28 mouse cellular contexts compared by ENCODE assay signal in the genomic region with DNA sequence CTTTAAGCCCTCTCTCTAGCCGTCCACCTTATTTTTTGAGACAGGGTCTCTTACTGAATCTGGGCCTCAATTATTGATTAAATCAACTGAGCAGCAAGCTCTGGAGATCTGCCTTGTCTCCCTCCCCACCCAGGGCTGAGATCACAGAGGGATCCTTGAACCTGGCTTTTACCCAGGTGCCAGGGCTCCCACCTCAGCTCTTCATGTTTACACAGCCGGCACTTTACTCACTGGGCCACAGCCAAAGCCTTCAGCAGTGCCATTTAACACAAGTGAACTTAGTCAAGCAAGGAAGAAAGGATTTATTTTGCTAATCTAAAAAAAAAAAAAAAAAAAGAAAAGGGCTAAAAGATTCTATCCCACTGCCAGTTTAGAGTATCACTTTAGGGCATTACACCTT. TPM values are rescaled to one million over a fixed set of nuclear protein-coding genes. Genes with fewer than 3 reads are reported as not detected.
DNase-seq lines count a peak whose midpoint lies in the region; ATAC-seq and TF ChIP-seq lines count a peak whose summit lies in the region.
"Had no signal": no experiment of that assay in that cellular context is flagged by ENCODE, and none has a peak within 500 bp of the region (broad histone marks: within the 10 kb centered on the region; RNA-seq: fewer than 3 reads in every experiment).

No protein-coding gene starts in this region.

- no peak for ATAC-seq in liver, postnatal 0 days
- ATAC-seq in stomach, postnatal 0 days (ENCODE audit: low FRiP score, low TSS enrichment) = peak; percentile 38; the same call in 1 of the 2 replicates
- no peak for ATAC-seq in midbrain, embryonic 15.5 days (replicated peaks)
- ATAC-seq: activated CD4-positive, CD25-positive, alpha-beta regulatory T cell, adult 4 months; inflammation-experienced regulatory T-cells, adult 6 months had no signal

- TF ChIP-seq CTCF in kidney, adult 2 months (conservative IDR thresholded peaks at IDR 0.05; ENCODE audit: insufficient read depth, insufficient read length, low read depth, low read length) = no peak
- no peak for TF ChIP-seq CTCF in liver, adult 2 months (IDR thresholded peaks at IDR 0.05; ENCODE audit: low read depth, low read length)
- TF ChIP-seq CTCF in liver, postnatal 0 days (IDR thresholded peaks at IDR 0.05; ENCODE audit: low read depth) = no peak
- no peak for TF ChIP-seq CTCF in stomach, postnatal 0 days (IDR thresholded peaks at IDR 0.05; ENCODE audit: low read depth)

- TF ChIP-seq EP300 in liver, postnatal 0 days (IDR thresholded peaks at IDR 0.05; ENCODE audit: low read depth) = no peak
- TF ChIP-seq EP300 in stomach, postnatal 0 days (optimal IDR thresholded peaks at IDR 0.05) = no peak

- DNase-seq in kidney, adult 2 months = peak; percentile 61
- no peak for DNase-seq in kidney, adult 11 months
- DNase-seq in liver, adult 2 months (ENCODE audit: extremely low read depth, low read depth, low spot score) = peak; percentile 19
- no peak for DNase-seq in liver, postnatal 0 days
- DNase-seq in lung, postnatal 25 days (ENCODE audit: low spot score) = peak; percentile 35
- DNase-seq in stomach, postnatal 0 days (ENCODE audit: low spot score) = peak; percentile 53
- no peak for DNase-seq in testis, postnatal 14 days (ENCODE audit: low spot score)
- DNase-seq: adrenal gland, adult 8-10 months; cerebellum, adult 18-20 months; gastrocnemius, postnatal 36 days; layer of hippocampus, adult 9-11 months had no signal

- no peaks in the 10 kb centered on the region for H3K36me3 ChIP-seq in kidney, adult 2 months (ENCODE audit: control insufficient read depth, insufficient read depth, low read length)
- H3K36me3 ChIP-seq in liver, adult 2 months (ENCODE audit: control insufficient read depth, insufficient read depth, low read length) = peaks cover 16% of the 10 kb centered on the region
- peaks cover 34% of the 10 kb centered on the region for H3K36me3 ChIP-seq in liver, postnatal 0 days (replicated peaks; ENCODE audit: insufficient read depth, low read length)
- H3K36me3 ChIP-seq in stomach, postnatal 0 days (ENCODE audit: control insufficient read depth, insufficient read depth, low read length) = peaks cover 16% of the 10 kb centered on the region
- H3K36me3 ChIP-seq in midbrain, embryonic 15.5 days (replicated peaks) = peaks cover 11% of the 10 kb centered on the region; the same call in 1 of the 2 replicates

- TF ChIP-seq POLR2A in kidney, adult 2 months (IDR thresholded peaks at IDR 0.05; ENCODE audit: low read depth, low read length) = no peak
- TF ChIP-seq POLR2A in liver, adult 2 months (IDR thresholded peaks at IDR 0.05; ENCODE audit: extremely low read depth, insufficient read depth, low read length) = no peak

- H3K4me3 ChIP-seq in kidney, adult 2 months (ENCODE audit: insufficient read depth, low read depth, low read length) = no peak overlapping the region
- no peak overlapping the region for H3K4me3 ChIP-seq in liver, adult 2 months (ENCODE audit: insufficient read depth, low read depth, low read length)
- H3K4me3 ChIP-seq in liver, postnatal 0 days (ENCODE audit: low read depth, low read length) = no peak overlapping the region
- no peak overlapping the region for H3K4me3 ChIP-seq in stomach, postnatal 0 days (ENCODE audit: low read depth, low read length)
- H3K4me3 ChIP-seq in midbrain, embryonic 15.5 days = no peak overlapping the region
- H3K4me3 ChIP-seq: embryonic facial prominence, embryonic 12.5 days; forebrain, embryonic 12.5 days; hindbrain, embryonic 12.5 days; left cerebral cortex, adult 2 months; midbrain, embryonic 12.5 days had no signal

- peaks cover 14% of the 10 kb centered on the region for H3K4me1 ChIP-seq in kidney, adult 2 months (ENCODE audit: control insufficient read depth, insufficient read depth, low read length)
- H3K4me1 ChIP-seq in liver, adult 2 months (ENCODE audit: control insufficient read depth, insufficient read depth, low read length) = peaks cover 8% of the 10 kb centered on the region; the same call in 1 of the 2 replicates
- H3K4me1 ChIP-seq in liver, postnatal 0 days (ENCODE audit: insufficient read depth) = peaks cover 4% of the 10 kb centered on the region; the same call in 1 of the 2 replicates
- no peaks in the 10 kb centered on the region; the same call in 1 of the 2 replicates for H3K4me1 ChIP-seq in stomach, postnatal 0 days (replicated peaks; ENCODE audit: control insufficient read depth, insufficient read depth)
- peaks cover 18% of the 10 kb centered on the region for H3K4me1 ChIP-seq in midbrain, embryonic 15.5 days

- peaks cover 9% of the 10 kb centered on the region; the same call in 1 of the 2 replicates for H3K79me2 ChIP-seq in liver, adult 2 months (ENCODE audit: control insufficient read depth, insufficient read depth, low read length)

- H3K9ac ChIP-seq in liver, adult 2 months (ENCODE audit: low read depth, low read length) = no peak overlapping the region
- H3K9ac ChIP-seq in liver, postnatal 0 days (replicated peaks) = no peak overlapping the region
- no peak overlapping the region for H3K9ac ChIP-seq in stomach, postnatal 0 days (ENCODE audit: low read length)
- no peak overlapping the region for H3K9ac ChIP-seq in midbrain, embryonic 15.5 days
- H3K9ac ChIP-seq: embryonic facial prominence, embryonic 12.5 days; forebrain, embryonic 12.5 days; hindbrain, embryonic 12.5 days; liver, embryonic 14.5 days; midbrain, embryonic 12.5 days had no signal

- H3K27ac ChIP-seq in kidney, adult 2 months (ENCODE audit: insufficient read depth, low read depth, low read length) = no peak overlapping the region
- H3K27ac ChIP-seq in liver, adult 2 months (replicated peaks; ENCODE audit: insufficient read depth, low read depth, low read length) = no peak overlapping the region
- H3K27ac ChIP-seq in liver, postnatal 0 days (ENCODE audit: low read depth) = no peak overlapping the region
- no peak overlapping the region for H3K27ac ChIP-seq in stomach, postnatal 0 days (replicated peaks)
- no peak overlapping the region for H3K27ac ChIP-seq in midbrain, embryonic 15.5 days
- H3K27ac ChIP-seq: embryonic facial prominence, embryonic 12.5 days; forebrain, embryonic 12.5 days; hindbrain, embryonic 12.5 days; kidney, postnatal 0 days; left cerebral cortex, adult 2 months; liver, embryonic 14.5 days; midbrain, embryonic 12.5 days had no signal

- WGBS in kidney, adult 2 months = 50% methylated on average over 2 of the region's 2 CpGs
- WGBS in liver, adult 2 months = 45% methylated on average over 2 of the region's 2 CpGs
- WGBS in liver, postnatal 0 days (ENCODE audit: insufficient replicate concordance) = 70% methylated on average over 2 of the region's 2 CpGs
- WGBS in stomach, postnatal 0 days = 66% methylated on average over 2 of the region's 2 CpGs
- 84% methylated on average over 2 of the region's 2 CpGs for WGBS in midbrain, embryonic 15.5 days

- H3K9me3 ChIP-seq in liver, postnatal 0 days (ENCODE audit: low read length) = no peaks in the 10 kb centered on the region
- no peaks in the 10 kb centered on the region for H3K9me3 ChIP-seq in stomach, postnatal 0 days (ENCODE audit: control insufficient read depth, low read length)
- H3K9me3 ChIP-seq in midbrain, embryonic 15.5 days = no peaks in the 10 kb centered on the region
- H3K9me3 ChIP-seq: embryonic facial prominence, embryonic 12.5 days; forebrain, embryonic 12.5 days; hindbrain, embryonic 12.5 days; midbrain, embryonic 12.5 days had no signal

- no peaks in the 10 kb centered on the region for H3K27me3 ChIP-seq in kidney, adult 2 months (replicated peaks; ENCODE audit: control insufficient read depth, insufficient read depth, low read length)
- no peaks in the 10 kb centered on the region for H3K27me3 ChIP-seq in liver, adult 2 months (ENCODE audit: control insufficient read depth, insufficient read depth, low read length)
- no peaks in the 10 kb centered on the region for H3K27me3 ChIP-seq in liver, postnatal 0 days (ENCODE audit: insufficient read depth, low read length)
- no peaks in the 10 kb centered on the region for H3K27me3 ChIP-seq in stomach, postnatal 0 days (ENCODE audit: control insufficient read depth, insufficient read depth, low read length)
- H3K27me3 ChIP-seq in midbrain, embryonic 15.5 days (replicated peaks) = no peaks in the 10 kb centered on the region
- H3K27me3 ChIP-seq: embryonic facial prominence, embryonic 12.5 days; forebrain, embryonic 12.5 days; hindbrain, embryonic 12.5 days; midbrain, embryonic 12.5 days had no signal

- H3K4me2 ChIP-seq in liver, postnatal 0 days (ENCODE audit: low read depth, low read length) = no peak overlapping the region
- H3K4me2 ChIP-seq in stomach, postnatal 0 days (replicated peaks; ENCODE audit: low read depth) = no peak overlapping the region
- no peak overlapping the region for H3K4me2 ChIP-seq in midbrain, embryonic 15.5 days
- H3K4me2 ChIP-seq: embryonic facial prominence, embryonic 12.5 days; forebrain, embryonic 12.5 days; hindbrain, embryonic 12.5 days; midbrain, embryonic 12.5 days had no signal

RNA-seq across cellular contexts. Expression of a gene that starts 3.2 kb away (rescaled TPM):
- 63.6 and 80.4 TPM in 2 replicates for polyA plus RNA-seq in kidney, adult 2 months (2012; rRNA removed)
- 64.8 and 71.1 TPM in 2 replicates for total RNA-seq in liver, adult 2 months (2014; rRNA removed)
- 31.4 and 32.7 TPM in 2 replicates for polyA plus RNA-seq in liver, adult 2 months (2012; rRNA removed)
- 50.0 and 51.9 TPM in 2 replicates for polyA plus RNA-seq in liver, postnatal 0 days (2015; fragmentation: Nextera tagmentation; extraction: Ambion mirVana)
- 101 and 102 TPM in 2 replicates for polyA plus RNA-seq in stomach, postnatal 0 days (2015; fragmentation: Nextera tagmentation; extraction: Ambion mirVana)
- polyA plus RNA-seq in midbrain, embryonic 15.5 days (2015; fragmentation: Nextera tagmentation; extraction: Ambion mirVana) = 184 and 187 TPM in 2 replicates

RNA-seq across cellular contexts. Expression of a gene that starts 26.9 kb away (rescaled TPM):
- polyA plus RNA-seq in kidney, adult 2 months (2012; rRNA removed) = 0.33 and 0.36 TPM in 2 replicates
- total RNA-seq in liver, adult 2 months (2014; rRNA removed) = not detected in 2 replicates
- polyA plus RNA-seq in liver, adult 2 months (2012; rRNA removed) = 0.04 TPM in 1 of 2 replicates, not detected in the other
- polyA plus RNA-seq in liver, postnatal 0 days (2015; fragmentation: Nextera tagmentation; extraction: Ambion mirVana) = not detected in 2 replicates
- 0.30 and 0.52 TPM in 2 replicates for polyA plus RNA-seq in stomach, postnatal 0 days (2015; fragmentation: Nextera tagmentation; extraction: Ambion mirVana)
- polyA plus RNA-seq in midbrain, embryonic 15.5 days (2015; fragmentation: Nextera tagmentation; extraction: Ambion mirVana) = 1.2 and 1.7 TPM in 2 replicates
- total RNA-seq: adrenal gland, adult 8-10 months; gastrocnemius, adult 18-20 months; gastrocnemius, postnatal 36 days; heart, adult 8-10 months; heart, postnatal 25 days; megakaryocyte, adult 5-6 weeks; monocyte, adult 5-6 weeks had no signal
- polyA plus RNA-seq: heart, embryonic 14.5 days; liver, embryonic 14.5 days had no signal

RNA-seq across cellular contexts. Expression of a gene that starts 37.5 kb away (rescaled TPM):
- 15.4 and 19.8 TPM in 2 replicates for polyA plus RNA-seq in kidney, adult 2 months (2012; rRNA removed)
- total RNA-seq in liver, adult 2 months (2014; rRNA removed) = 3.7 and 5.2 TPM in 2 replicates
- 4.6 and 6.3 TPM in 2 replicates for polyA plus RNA-seq in liver, adult 2 months (2012; rRNA removed)
- polyA plus RNA-seq in liver, postnatal 0 days (2015; fragmentation: Nextera tagmentation; extraction: Ambion mirVana) = 2.8 and 2.9 TPM in 2 replicates
- polyA plus RNA-seq in stomach, postnatal 0 days (2015; fragmentation: Nextera tagmentation; extraction: Ambion mirVana) = 5.3 and 6.7 TPM in 2 replicates
- 22.7 and 24.5 TPM in 2 replicates for polyA plus RNA-seq in midbrain, embryonic 15.5 days (2015; fragmentation: Nextera tagmentation; extraction: Ambion mirVana)

RNA-seq across cellular contexts. Expression of a gene that starts 57.3 kb away (rescaled TPM):
- 0.08 and 0.11 TPM in 2 replicates for polyA plus RNA-seq in kidney, adult 2 months (2012; rRNA removed)
- not detected in 2 replicates for total RNA-seq in liver, adult 2 months (2014; rRNA removed)
- polyA plus RNA-seq in liver, adult 2 months (2012; rRNA removed) = not detected in 2 replicates
- polyA plus RNA-seq in liver, postnatal 0 days (2015; fragmentation: Nextera tagmentation; extraction: Ambion mirVana) = not detected in 2 replicates
- 14.9 and 15.6 TPM in 2 replicates for polyA plus RNA-seq in stomach, postnatal 0 days (2015; fragmentation: Nextera tagmentation; extraction: Ambion mirVana)
- 0.11 TPM in 1 of 2 replicates, not detected in the other for polyA plus RNA-seq in midbrain, embryonic 15.5 days (2015; fragmentation: Nextera tagmentation; extraction: Ambion mirVana)
- total RNA-seq: gastrocnemius, adult 18-20 months; gastrocnemius, postnatal 36 days; heart, adult 8-10 months; heart, postnatal 25 days; monocyte, adult 5-6 weeks had no signal
- polyA plus RNA-seq: embryonic facial prominence, embryonic 12.5 days; forebrain, embryonic 12.5 days; heart, embryonic 14.5 days; hindbrain, embryonic 12.5 days; inflammation-experienced regulatory T-cells, adult 6 months; midbrain, embryonic 12.5 days; neural tube, embryonic 11.5 days had no signal

Comparison
In these comparisons a context has a peak if more than half of its experiments do, and no peak if none do; other contexts are left out.
1. DNase-seq: peak in kidney, adult 2 months (single experiment), liver, adult 2 months (single experiment), lung, postnatal 25 days (single experiment) and stomach, postnatal 0 days (single experiment); none in kidney, adult 11 months (single experiment), liver, postnatal 0 days (single experiment) and testis, postnatal 14 days (single experiment).